Comparison of ENCODE assay signal across 25 mouse cellular contexts in the genomic region with DNA sequence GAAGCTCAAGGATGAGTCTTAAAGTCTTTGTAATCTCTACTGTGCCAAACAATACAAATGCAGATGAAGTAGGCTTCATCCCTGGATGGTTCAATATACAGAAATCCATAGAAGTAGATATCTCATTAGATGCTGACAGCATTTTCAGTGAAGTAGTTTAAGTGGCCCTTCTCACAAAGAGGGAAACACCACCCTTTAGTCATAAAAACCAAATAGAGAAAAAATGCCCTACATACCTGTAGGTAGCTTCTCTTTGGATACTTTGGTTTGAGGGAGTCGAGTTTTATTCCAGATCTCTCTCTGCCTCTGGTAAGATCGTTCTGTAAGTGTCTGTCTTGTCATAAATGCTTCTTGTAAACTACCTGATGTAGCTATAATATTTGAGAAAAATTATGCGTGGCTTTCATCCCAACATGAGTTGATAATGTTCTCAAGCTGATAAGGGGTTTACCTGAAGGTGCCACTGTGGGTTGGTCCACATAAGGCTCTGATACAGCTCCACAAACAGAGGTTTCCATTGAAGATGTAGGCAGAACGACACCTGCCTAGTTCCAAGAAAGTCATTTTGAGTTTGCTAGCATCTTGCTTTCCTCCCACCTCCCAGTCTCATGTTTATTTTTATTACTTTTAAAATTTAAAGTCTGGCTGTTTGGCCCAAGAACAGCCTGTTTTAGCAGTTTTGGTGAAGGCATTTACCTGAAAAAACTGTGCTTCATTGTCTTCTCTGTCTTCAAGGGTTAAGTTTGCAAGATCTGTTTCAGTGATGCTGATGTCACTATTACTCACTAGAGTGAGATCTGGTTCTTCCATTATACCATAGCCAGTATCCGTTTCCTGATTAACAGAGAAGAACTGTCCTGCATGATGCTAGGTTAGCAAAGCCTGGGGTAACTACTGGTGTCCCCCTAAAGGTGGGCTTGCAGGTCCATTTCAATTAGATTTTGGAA. TPM values are rescaled to one million over a fixed set of nuclear protein-coding genes. Genes with fewer than 3 reads are reported as not detected.
A peak's percentile ranks its signal among the peaks of the same experiment; 100 is the strongest.
DNase-seq lines count a peak whose midpoint lies in the region; ATAC-seq and TF ChIP-seq lines count a peak whose summit lies in the region.
"Had no signal": no experiment of that assay in that cellular context is flagged by ENCODE, and none has a peak within 500 bp of the region (broad histone marks: within the 10 kb centered on the region; RNA-seq: fewer than 3 reads in every experiment).

No protein-coding gene starts in this region.

- H3K9ac ChIP-seq in liver, embryonic 11.5 days (ENCODE audit: low read depth, low read length) = no peak overlapping the region
- no peak overlapping the region for H3K9ac ChIP-seq in liver, postnatal 0 days (replicated peaks)
- no peak overlapping the region for H3K9ac ChIP-seq in neural tube, embryonic 15.5 days (replicated peaks)
- H3K9ac ChIP-seq: embryonic facial prominence, embryonic 13.5 days; forebrain, embryonic 13.5 days; forebrain, postnatal 0 days; heart, embryonic 15.5 days; hindbrain, embryonic 14.5 days had no signal

- no peak overlapping the region for H3K4me3 ChIP-seq in liver, embryonic 11.5 days (ENCODE audit: low read depth, low read length)
- no peak overlapping the region for H3K4me3 ChIP-seq in G1E (ENCODE audit: low read depth, low read length)
- no peak overlapping the region for H3K4me3 ChIP-seq in liver, postnatal 0 days (ENCODE audit: low read depth, low read length)
- no peak overlapping the region for H3K4me3 ChIP-seq in neural tube, embryonic 15.5 days (replicated peaks)
- H3K4me3 ChIP-seq in forebrain, embryonic 10.5 days = no peak overlapping the region
- H3K4me3 ChIP-seq: embryonic facial prominence, embryonic 13.5 days; forebrain, embryonic 13.5 days; heart, embryonic 15.5 days; hindbrain, embryonic 10.5 days had no signal

- H3K4me2 ChIP-seq in liver, embryonic 11.5 days = no peak overlapping the region
- no peak overlapping the region for H3K4me2 ChIP-seq in liver, postnatal 0 days (ENCODE audit: low read depth, low read length)
- no peak overlapping the region for H3K4me2 ChIP-seq in neural tube, embryonic 15.5 days
- H3K4me2 ChIP-seq: embryonic facial prominence, embryonic 13.5 days; forebrain, embryonic 13.5 days; heart, embryonic 15.5 days; hindbrain, embryonic 14.5 days had no signal

- no peak for DNase-seq in liver, embryonic 11.5 days (ENCODE audit: low spot score)
- DNase-seq in liver = no peak
- peak; percentile 57 for DNase-seq in 416B (ENCODE audit: low read depth)
- no peak for DNase-seq in G1E (ENCODE audit: low spot score)
- no peak for DNase-seq in liver, postnatal 0 days
- no peak for DNase-seq in forebrain, embryonic 10.5 days (ENCODE audit: extremely low spot score, low spot score)
- no peak for DNase-seq in kidney, postnatal 4 days
- DNase-seq: adrenal gland, adult 2 months; adrenal gland, postnatal 25 days; B cell, adult 2 months; cerebellum, adult 18-20 months; cerebellum, adult 9-11 months; cerebellum, postnatal 36 days; forebrain, postnatal 0 days; gastrocnemius, postnatal 36 days; heart, adult 11 months; heart, postnatal 14 days had no signal

- H3K27ac ChIP-seq in liver, embryonic 11.5 days (ENCODE audit: low read depth, low read length) = no peak overlapping the region
- H3K27ac ChIP-seq in liver, postnatal 0 days (ENCODE audit: low read depth) = no peak overlapping the region
- no peak overlapping the region for H3K27ac ChIP-seq in neural tube, embryonic 15.5 days (replicated peaks)
- no peak overlapping the region for H3K27ac ChIP-seq in forebrain, embryonic 10.5 days
- H3K27ac ChIP-seq: embryonic facial prominence, embryonic 13.5 days; forebrain, embryonic 13.5 days; heart, embryonic 15.5 days; hindbrain, embryonic 10.5 days; hindbrain, embryonic 14.5 days had no signal

- TF ChIP-seq CTCF in G1E (IDR thresholded peaks at IDR 0.05; ENCODE audit: low read depth, low read length) = no peak
- TF ChIP-seq CTCF in liver, postnatal 0 days (IDR thresholded peaks at IDR 0.05; ENCODE audit: low read depth) = no peak

- WGBS in liver, embryonic 11.5 days = 49% methylated on average over 5 of the region's 5 CpGs
- WGBS in liver, postnatal 0 days (ENCODE audit: insufficient replicate concordance) = 55% methylated on average over 5 of the region's 5 CpGs
- WGBS in neural tube, embryonic 15.5 days = 66% methylated on average over 5 of the region's 5 CpGs
- WGBS in forebrain, embryonic 10.5 days = 67% methylated on average over 5 of the region's 5 CpGs

- ATAC-seq in liver, embryonic 11.5 days (replicated peaks; ENCODE audit: low FRiP score) = peak; percentile 18; the same call in 1 of the 2 replicates
- ATAC-seq in G1E (ENCODE audit: extremely low read depth, insufficient number of reproducible peaks, low FRiP score, poor library complexity, severe bottlenecking) = 0 out of 2 replicates have a peak, but pooled peaks have one; percentile 1
- 0 out of 2 replicates have a peak, but pooled peaks have one; percentile 27 for ATAC-seq in liver, postnatal 0 days
- ATAC-seq in neural tube, embryonic 15.5 days (ENCODE audit: low FRiP score) = no peak
- ATAC-seq: CD4-positive, CD25-positive, alpha-beta regulatory T cell, adult 4 months; forebrain, postnatal 0 days; intestine, embryonic 16.5 days had no signal

- no peaks in the 10 kb centered on the region for H3K4me1 ChIP-seq in liver, embryonic 11.5 days (replicated peaks; ENCODE audit: control insufficient read depth, insufficient read depth, low read length)
- H3K4me1 ChIP-seq in G1E (ENCODE audit: insufficient read depth, low read depth, low read length) = peaks cover 8% of the 10 kb centered on the region; the same call in 1 of the 2 replicates
- H3K4me1 ChIP-seq in liver, postnatal 0 days (ENCODE audit: insufficient read depth) = no peaks in the 10 kb centered on the region
- H3K4me1 ChIP-seq in neural tube, embryonic 15.5 days = no peaks in the 10 kb centered on the region
- no peaks in the 10 kb centered on the region for H3K4me1 ChIP-seq in forebrain, embryonic 10.5 days
- H3K4me1 ChIP-seq: embryonic facial prominence, embryonic 13.5 days; forebrain, embryonic 13.5 days; heart, embryonic 15.5 days; hindbrain, embryonic 10.5 days had no signal

- H3K27me3 ChIP-seq in liver, embryonic 11.5 days (replicated peaks; ENCODE audit: control insufficient read depth, insufficient read depth, low read length) = no peaks in the 10 kb centered on the region
- no peaks in the 10 kb centered on the region for H3K27me3 ChIP-seq in G1E (ENCODE audit: insufficient read depth, low read length)
- H3K27me3 ChIP-seq in liver, postnatal 0 days (ENCODE audit: insufficient read depth, low read length) = no peaks in the 10 kb centered on the region
- H3K27me3 ChIP-seq in neural tube, embryonic 15.5 days (replicated peaks) = no peaks in the 10 kb centered on the region
- H3K27me3 ChIP-seq in forebrain, embryonic 10.5 days (ENCODE audit: poor library complexity, severe bottlenecking) = no peaks in the 10 kb centered on the region
- H3K27me3 ChIP-seq: embryonic facial prominence, embryonic 13.5 days; forebrain, embryonic 13.5 days; heart, embryonic 15.5 days had no signal

- no peaks in the 10 kb centered on the region for H3K9me3 ChIP-seq in liver, embryonic 11.5 days (ENCODE audit: control insufficient read depth, low read length)
- H3K9me3 ChIP-seq in G1E (replicated peaks) = no peaks in the 10 kb centered on the region
- no peaks in the 10 kb centered on the region for H3K9me3 ChIP-seq in liver, postnatal 0 days (ENCODE audit: low read length)
- no peaks in the 10 kb centered on the region for H3K9me3 ChIP-seq in neural tube, embryonic 15.5 days (replicated peaks)
- H3K9me3 ChIP-seq in forebrain, embryonic 10.5 days = no peaks in the 10 kb centered on the region
- H3K9me3 ChIP-seq: embryonic facial prominence, embryonic 13.5 days; forebrain, embryonic 13.5 days; heart, embryonic 15.5 days; hindbrain, embryonic 10.5 days had no signal

- peaks cover 42% of the 10 kb centered on the region for H3K36me3 ChIP-seq in liver, embryonic 11.5 days (ENCODE audit: control insufficient read depth, insufficient read depth, low read length)
- peaks cover 72% of the 10 kb centered on the region for H3K36me3 ChIP-seq in G1E (replicated peaks)
- peaks cover 58% of the 10 kb centered on the region for H3K36me3 ChIP-seq in liver, postnatal 0 days (replicated peaks; ENCODE audit: insufficient read depth, low read length)
- H3K36me3 ChIP-seq in neural tube, embryonic 15.5 days = peaks cover 63% of the 10 kb centered on the region
- peaks cover 99% of the 10 kb centered on the region for H3K36me3 ChIP-seq in forebrain, embryonic 10.5 days (replicated peaks)

- no peak for TF ChIP-seq EP300 in liver, postnatal 0 days (IDR thresholded peaks at IDR 0.05; ENCODE audit: low read depth)

RNA-seq across cellular contexts. Expression of gene 4931406C07Rik, which starts 11.2 kb away (rescaled TPM):
- 4.2 and 4.5 TPM in 2 replicates for polyA plus RNA-seq in liver, embryonic 11.5 days (2014; fragmentation: Nextera tagmentation; extraction: Ambion mirVana)
- 26.9 and 28.0 TPM in 2 replicates for total RNA-seq in G1E (2014; fragmentation: Nextera tagmentation)
- 10.0 and 12.8 TPM in 2 replicates for total RNA-seq in G1E (2017)
- polyA plus RNA-seq in G1E (2012) = 1.6 and 1.8 TPM in 2 replicates
- polyA plus RNA-seq in liver, postnatal 0 days (2015; fragmentation: Nextera tagmentation; extraction: Ambion mirVana) = 26.4 and 27.6 TPM in 2 replicates
- 14.0 and 15.7 TPM in 2 replicates for polyA plus RNA-seq in neural tube, embryonic 15.5 days (2015; fragmentation: Nextera tagmentation; extraction: Ambion mirVana)
- polyA plus RNA-seq in forebrain, embryonic 10.5 days (2016; fragmentation: Nextera tagmentation; extraction: Ambion mirVana) = 4.4 and 5.2 TPM in 2 replicates

RNA-seq across cellular contexts. Expression of gene Taf1d, which starts 11.5 kb away (rescaled TPM):
- polyA plus RNA-seq in liver, embryonic 11.5 days (2014; fragmentation: Nextera tagmentation; extraction: Ambion mirVana) = 95.1 and 110 TPM in 2 replicates
- total RNA-seq in G1E (2014; fragmentation: Nextera tagmentation) = 250 and 268 TPM in 2 replicates
- total RNA-seq in G1E (2017) = 657 and 752 TPM in 2 replicates
- 12.9 and 17.9 TPM in 2 replicates for polyA plus RNA-seq in G1E (2012)
- polyA plus RNA-seq in liver, postnatal 0 days (2015; fragmentation: Nextera tagmentation; extraction: Ambion mirVana) = 30.5 and 31.1 TPM in 2 replicates
- polyA plus RNA-seq in neural tube, embryonic 15.5 days (2015; fragmentation: Nextera tagmentation; extraction: Ambion mirVana) = 57.9 and 58.2 TPM in 2 replicates
- polyA plus RNA-seq in forebrain, embryonic 10.5 days (2016; fragmentation: Nextera tagmentation; extraction: Ambion mirVana) = 100 and 110 TPM in 2 replicates

RNA-seq across cellular contexts. Expression of gene Med17, which starts 37.8 kb away (rescaled TPM):
- polyA plus RNA-seq in liver, embryonic 11.5 days (2014; fragmentation: Nextera tagmentation; extraction: Ambion mirVana) = 41.9 and 47.3 TPM in 2 replicates
- total RNA-seq in G1E (2014; fragmentation: Nextera tagmentation) = 28.9 and 38.2 TPM in 2 replicates
- total RNA-seq in G1E (2017) = 56.3 and 59.6 TPM in 2 replicates
- polyA plus RNA-seq in G1E (2012) = 15.7 and 17.0 TPM in 2 replicates
- polyA plus RNA-seq in liver, postnatal 0 days (2015; fragmentation: Nextera tagmentation; extraction: Ambion mirVana) = 12.3 and 13.6 TPM in 2 replicates
- 27.9 and 28.9 TPM in 2 replicates for polyA plus RNA-seq in neural tube, embryonic 15.5 days (2015; fragmentation: Nextera tagmentation; extraction: Ambion mirVana)
- polyA plus RNA-seq in forebrain, embryonic 10.5 days (2016; fragmentation: Nextera tagmentation; extraction: Ambion mirVana) = 38.1 and 39.5 TPM in 2 replicates

RNA-seq across cellular contexts. Expression of gene Cep295, which starts 40.1 kb away (rescaled TPM):
- 23.5 and 24.5 TPM in 2 replicates for polyA plus RNA-seq in liver, embryonic 11.5 days (2014; fragmentation: Nextera tagmentation; extraction: Ambion mirVana)
- 158 and 168 TPM in 2 replicates for total RNA-seq in G1E (2014; fragmentation: Nextera tagmentation)
- 76.0 and 79.0 TPM in 2 replicates for total RNA-seq in G1E (2017)
- polyA plus RNA-seq in G1E (2012) = 4.4 and 5.8 TPM in 2 replicates
- 4.5 and 4.8 TPM in 2 replicates for polyA plus RNA-seq in liver, postnatal 0 days (2015; fragmentation: Nextera tagmentation; extraction: Ambion mirVana)
- polyA plus RNA-seq in neural tube, embryonic 15.5 days (2015; fragmentation: Nextera tagmentation; extraction: Ambion mirVana) = 11.6 and 13.1 TPM in 2 replicates
- 23.0 and 25.6 TPM in 2 replicates for polyA plus RNA-seq in forebrain, embryonic 10.5 days (2016; fragmentation: Nextera tagmentation; extraction: Ambion mirVana)
